Mouse (Mus musculus) megakaryocyte, embryonic 14.5 days (primary cell): ENCODE data around the gene Rassf3.

Experiments used
- FLI1 ChIP-seq: IDR thresholded peaks from 2 replicates; pipeline ENCODE4 v1.6.1; 2012; ENCODE audit warnings: low read length, inconsistent platforms, mixed read lengths
- GATA1 ChIP-seq: IDR thresholded peaks from 3 replicates; pipeline ENCODE4 v1.6.1; 2012; ENCODE audit warnings: mixed read lengths, low read length, inconsistent platforms, borderline replicate concordance

GRCm38 (mm10) chr10:121479987-121480386 lies 3.8 kb upstream of the Rassf3 start:
- TF ChIP-seq GATA1 (no peak), FLI1 (no peak)
